Mouse (Mus musculus) stomach, embryonic 16.5 days (tissue): ENCODE measurements around the gene Chst15. TPM values are rescaled to one million over a fixed set of nuclear protein-coding genes. Genes with fewer than 3 reads are reported as not detected.

Experiments used
- ATAC-seq: fragments of 200-750 bp; cut with Nextera tagmentation; 2 replicates; pipeline ENCODE4 v1.8.0; 2017; ENCODE audit warnings: moderate number of reproducible peaks, moderate TSS enrichment; ENCODE audit not compliant: insufficient read depth, low FRiP score
- H3K27ac ChIP-seq: fragments of 300-500 bp; sonication (generic); 2 replicates; pipeline ENCODE4 v1.5.1; 2014; ENCODE audit warnings: low read length
- H3K27me3 ChIP-seq: fragments of 300-500 bp; sonication (generic); 2 replicates; pipeline ENCODE4 v1.6.1; 2014; ENCODE audit warnings: low read length, control low read depth, mixed read lengths; ENCODE audit not compliant: control insufficient read depth, insufficient read depth
- H3K36me3 ChIP-seq: fragments of 300-500 bp; sonication (generic); 2 replicates; pipeline ENCODE4 v1.6.1; 2014; ENCODE audit warnings: low read length; ENCODE audit not compliant: control insufficient read depth, insufficient read depth
- H3K4me1 ChIP-seq: fragments of 300-500 bp; sonication (generic); 2 replicates; pipeline ENCODE4 v1.6.1; 2014; ENCODE audit warnings: low read length, control low read depth, mixed read lengths; ENCODE audit not compliant: control insufficient read depth, insufficient read depth
- H3K4me2 ChIP-seq: fragments of 300-500 bp; sonication (generic); 2 replicates; pipeline ENCODE4 v1.6.1; 2014; ENCODE audit warnings: low read depth, low read length, mixed read lengths
- H3K4me3 ChIP-seq: fragments of 300-500 bp; sonication (generic); replicated peaks from 2 replicates; pipeline ENCODE4 v1.5.1; 2014; ENCODE audit warnings: mild to moderate bottlenecking, low read length
- H3K9ac ChIP-seq: fragments of 300-500 bp; sonication (generic); 2 replicates; pipeline ENCODE4 v1.6.1; 2014; ENCODE audit warnings: low read length
- H3K9me3 ChIP-seq: fragments of 300-500 bp; sonication (generic); replicated peaks from 2 replicates; pipeline ENCODE4 v1.6.1; 2016; ENCODE audit warnings: low read length, control low read depth; ENCODE audit not compliant: control insufficient read depth
- WGBS: fragments of 180-500 bp; shearing (Covaris S2); extraction: QIAGEN DNeasy Blood & Tissue Kit; methylation state at CpG from one replicate; pipeline ENCODE4 v1.1.7; 2014; 5-methylcytosine and 5-hydroxymethylcytosine counted together
- polyA plus RNA-seq: library from polyadenylated mRNA; unstranded; fragments of >200 nt; fragmentation: Nextera tagmentation; extraction: Ambion mirVana; gene quantifications from 2 replicates; pipeline ENCODE4 v1.2.1, GENCODE M21; 2015

Chst15 gene
- polyA plus RNA-seq, 1 experiment from 2014 or later: 25.5 TPM

DNA sequence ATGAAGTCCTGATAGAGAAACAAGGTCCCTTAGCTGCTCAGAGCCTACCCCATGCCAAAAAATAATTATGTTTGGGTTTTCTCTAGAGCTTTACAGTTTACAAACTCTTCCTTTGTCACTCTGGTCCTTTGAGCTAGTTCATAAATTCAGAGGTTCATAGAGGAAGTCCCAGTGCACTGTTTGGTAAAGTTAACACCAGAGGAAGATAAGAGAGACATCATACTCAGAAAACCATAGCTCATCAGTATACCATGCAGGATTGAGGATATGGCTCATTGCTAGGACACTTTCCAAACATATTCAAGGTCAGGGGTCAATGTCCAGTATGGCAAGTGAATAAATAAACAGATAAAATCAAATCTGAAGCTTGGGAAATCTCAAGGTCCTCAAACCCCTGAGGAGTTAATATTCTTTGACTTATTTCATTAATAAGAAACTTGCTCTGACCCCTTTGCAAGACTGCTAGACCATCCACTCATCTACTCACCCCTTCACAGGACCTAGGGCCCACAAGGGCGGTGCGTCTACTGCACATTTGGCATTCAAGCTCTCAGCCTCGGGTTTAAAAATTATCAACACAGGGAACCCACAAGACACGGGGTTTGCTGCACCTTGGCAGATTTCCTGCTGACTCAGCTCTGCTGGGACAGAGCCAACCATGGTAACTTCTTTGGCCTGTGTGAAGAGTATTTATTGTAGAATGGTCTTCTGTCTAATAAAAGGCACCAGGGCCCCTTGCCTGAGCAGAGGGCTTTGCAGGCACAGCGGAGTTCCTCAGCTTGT, 8.7 kb upstream of the Chst15 start:
- Histone ChIP-seq H3K27ac (peak overlapping the region; percentile 48), H3K4me3 (no peak overlapping the region), H3K9ac (no peak overlapping the region), H3K4me1 (peaks cover 21% of the 10 kb centered on the region), H3K9me3 (no peaks in the 10 kb centered on the region), H3K4me2 (no peak overlapping the region), H3K27me3 (no peaks in the 10 kb centered on the region), H3K36me3 (no peaks in the 10 kb centered on the region)
- 26% methylated on average over 5 of the region's 5 CpGs for WGBS
- peak; percentile 76; the same call in 1 of the 2 replicates for ATAC-seq

DNA sequence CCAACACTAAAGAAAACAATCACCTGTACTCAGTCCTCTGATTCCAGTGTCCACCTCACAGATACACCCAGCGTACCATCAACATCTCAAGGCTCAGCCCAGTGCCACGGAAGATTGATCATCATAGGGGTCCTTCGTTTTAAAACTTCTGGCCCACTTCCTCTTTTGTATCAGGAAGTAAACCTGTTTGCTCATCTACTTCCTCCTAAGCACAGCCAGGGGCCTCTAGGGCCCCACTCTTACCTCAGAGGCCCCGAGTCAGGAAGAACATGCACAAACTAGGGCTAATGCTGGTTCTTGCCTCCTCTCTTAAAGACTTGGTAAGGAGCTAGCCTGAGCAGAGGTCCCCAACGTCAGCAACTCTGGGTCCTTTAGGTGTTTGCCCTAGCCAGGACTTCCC, 6.4 kb upstream of the Chst15 start:
- H3K4me1 ChIP-seq: peaks cover 22% of the 10 kb centered on the region
- H3K9ac ChIP-seq: 0 out of 2 replicates have a peak overlapping the region, but pooled peaks have one; percentile 49
- H3K27me3 ChIP-seq: no peaks in the 10 kb centered on the region
- no peaks in the 10 kb centered on the region for H3K9me3 ChIP-seq
- peak overlapping the region; percentile 43; the same call in 1 of the 2 replicates for H3K27ac ChIP-seq
- no peak overlapping the region for H3K4me3 ChIP-seq
- 72% methylated on average over 5 of the region's 5 CpGs for WGBS
- H3K4me2 ChIP-seq: no peak overlapping the region
- no peaks in the 10 kb centered on the region for H3K36me3 ChIP-seq
- ATAC-seq: no peak

DNA sequence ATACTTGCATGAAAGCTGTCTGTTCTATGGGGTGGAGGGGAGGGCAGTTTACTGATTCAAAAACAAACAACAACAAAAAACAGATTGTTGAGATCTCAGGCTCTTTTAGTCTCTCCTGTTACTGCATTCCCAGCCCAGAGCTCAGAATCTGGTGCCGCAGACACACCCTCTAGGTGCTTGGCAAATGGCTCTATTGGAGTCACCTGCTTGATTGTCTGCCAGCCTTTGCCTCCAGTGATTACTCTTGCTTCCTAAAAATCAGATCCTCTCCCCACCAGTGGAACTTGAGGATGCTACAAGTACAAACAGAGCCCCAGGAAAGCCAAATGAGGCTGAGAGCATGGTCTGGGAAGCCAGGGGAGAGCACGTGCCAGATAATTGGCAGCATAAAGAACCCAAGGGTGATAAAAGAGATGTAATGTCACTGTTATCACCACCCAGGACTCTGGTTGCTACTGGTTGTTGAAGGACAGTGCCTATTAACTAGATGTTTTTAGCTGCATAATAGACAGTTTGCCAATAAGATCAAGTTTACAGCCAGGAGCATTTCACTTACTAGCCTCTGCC, 4.4 kb upstream of the Chst15 start:
- no peak overlapping the region for H3K4me3 ChIP-seq
- 72% methylated on average over 2 of the region's 2 CpGs for WGBS
- no peak overlapping the region for H3K9ac ChIP-seq
- H3K27me3 ChIP-seq: no peaks in the 10 kb centered on the region
- ATAC-seq: no peak
- H3K27ac ChIP-seq: no peak overlapping the region
- no peaks in the 10 kb centered on the region for H3K36me3 ChIP-seq
- H3K9me3 ChIP-seq: no peaks in the 10 kb centered on the region
- H3K4me2 ChIP-seq: no peak overlapping the region
- peaks cover 33% of the 10 kb centered on the region for H3K4me1 ChIP-seq

DNA sequence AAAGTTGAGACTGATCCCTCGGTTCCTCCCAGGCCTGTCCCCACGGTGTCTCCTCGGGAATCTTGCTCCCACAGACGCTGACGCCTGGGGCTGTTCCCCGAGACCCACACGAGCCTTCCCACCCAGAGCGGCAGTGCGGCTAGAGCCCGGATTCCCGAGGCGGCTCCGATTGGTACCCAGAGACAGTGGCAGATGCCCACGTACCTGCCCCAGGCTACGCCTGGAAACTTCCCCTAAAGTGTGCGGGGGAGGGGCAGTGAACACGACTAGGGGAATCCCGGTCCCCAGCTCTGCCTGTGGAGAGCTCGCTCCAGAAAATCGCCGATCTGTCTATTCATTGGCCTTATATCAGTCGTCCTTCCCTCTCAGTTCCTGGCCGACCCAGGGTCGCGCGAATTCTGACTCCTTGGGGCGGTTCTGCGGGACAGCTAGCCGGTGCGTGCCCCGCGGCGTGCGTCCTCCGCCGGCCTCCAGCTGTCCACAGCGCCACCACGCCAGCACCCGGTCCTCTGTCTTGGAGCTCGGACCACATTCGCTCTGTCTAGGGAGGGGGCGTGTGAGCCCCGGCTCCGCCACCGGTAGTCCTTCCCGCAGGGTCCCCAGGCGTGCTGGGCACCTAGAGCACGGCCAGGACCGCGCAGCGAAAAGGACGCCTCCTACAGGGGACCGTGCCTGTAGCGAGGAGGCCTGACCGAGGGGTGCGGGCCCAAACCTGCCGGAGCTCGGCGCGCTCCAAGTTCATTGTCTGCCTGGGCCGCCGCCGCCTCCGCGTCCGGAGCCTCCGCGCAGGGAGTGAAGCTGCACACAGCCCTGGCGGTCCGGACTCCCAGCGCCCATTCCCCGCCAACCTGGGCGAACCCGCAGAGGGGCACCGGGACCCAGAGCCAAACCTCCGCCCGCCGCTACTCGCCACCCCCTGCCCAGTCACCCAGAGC, 660 bp downstream of the Chst15 start:
- peak; percentile 71; the same call in 1 of the 2 replicates for ATAC-seq
- Histone ChIP-seq H3K4me1 (peaks cover 37% of the 10 kb centered on the region), H3K9ac (peak overlapping the region; percentile 92), H3K27me3 (no peaks in the 10 kb centered on the region), H3K9me3 (no peaks in the 10 kb centered on the region), H3K4me3 (peak overlapping the region; percentile 82), H3K4me2 (peak overlapping the region; percentile 87), H3K27ac (peak overlapping the region; percentile 96), H3K36me3 (no peaks in the 10 kb centered on the region)
- WGBS: under 1% methylated on average over 79 of the region's 79 CpGs

DNA sequence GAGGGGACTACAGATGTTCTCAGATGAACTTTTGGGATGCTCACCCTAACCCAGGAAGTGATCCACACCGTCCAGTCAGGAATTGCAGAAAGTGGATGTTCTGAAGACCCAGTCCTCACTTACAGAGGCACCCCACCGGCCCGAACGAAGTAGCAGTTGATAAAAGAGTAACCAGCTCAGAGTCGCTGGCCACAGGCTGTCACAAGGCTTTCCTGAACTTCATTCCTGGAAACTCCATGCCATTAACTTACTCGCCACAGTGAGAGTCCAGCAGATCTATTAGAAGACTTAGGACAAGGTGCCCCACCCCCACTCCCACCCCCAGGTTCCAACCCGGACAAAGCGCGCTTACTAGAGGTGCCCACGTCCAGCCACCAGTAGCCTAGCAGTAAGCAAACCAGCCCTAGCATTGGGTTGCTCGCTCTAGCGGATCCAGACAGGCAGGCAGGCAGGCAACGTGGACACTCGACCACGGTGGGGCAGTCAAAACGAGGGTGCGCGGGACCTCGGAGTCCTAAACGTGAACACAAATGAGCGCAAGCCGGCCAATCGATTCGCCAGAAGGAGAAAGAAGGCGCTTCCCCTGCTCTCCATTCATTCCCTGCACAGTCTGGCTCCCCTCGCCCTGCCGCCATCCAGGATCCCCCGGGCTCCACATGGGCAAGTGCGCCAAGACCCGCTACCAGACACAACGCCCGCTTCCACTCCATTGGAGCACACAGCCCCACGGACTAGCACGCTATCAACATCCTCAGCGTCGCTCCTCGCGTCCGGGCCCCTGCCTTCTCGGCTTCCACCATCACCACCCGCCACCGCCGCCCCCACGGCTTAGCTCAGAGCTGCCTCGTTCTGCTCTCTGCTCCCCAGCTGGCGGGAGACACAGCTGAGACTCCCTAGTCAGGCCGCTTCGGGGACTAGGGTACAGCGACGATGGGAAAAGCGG, 1.6 kb downstream of the Chst15 start:
- peak overlapping the region; percentile 82 for H3K4me3 ChIP-seq
- no peaks in the 10 kb centered on the region for H3K36me3 ChIP-seq
- peaks cover 42% of the 10 kb centered on the region for H3K4me1 ChIP-seq
- H3K9me3 ChIP-seq: no peaks in the 10 kb centered on the region
- peak overlapping the region; percentile 87 for H3K4me2 ChIP-seq
- H3K27me3 ChIP-seq: no peaks in the 10 kb centered on the region
- H3K27ac ChIP-seq: peak overlapping the region; percentile 96
- ATAC-seq: peak; percentile 55
- H3K9ac ChIP-seq: peak overlapping the region; percentile 92
- 2% methylated on average over 51 of the region's 51 CpGs for WGBS

DNA sequence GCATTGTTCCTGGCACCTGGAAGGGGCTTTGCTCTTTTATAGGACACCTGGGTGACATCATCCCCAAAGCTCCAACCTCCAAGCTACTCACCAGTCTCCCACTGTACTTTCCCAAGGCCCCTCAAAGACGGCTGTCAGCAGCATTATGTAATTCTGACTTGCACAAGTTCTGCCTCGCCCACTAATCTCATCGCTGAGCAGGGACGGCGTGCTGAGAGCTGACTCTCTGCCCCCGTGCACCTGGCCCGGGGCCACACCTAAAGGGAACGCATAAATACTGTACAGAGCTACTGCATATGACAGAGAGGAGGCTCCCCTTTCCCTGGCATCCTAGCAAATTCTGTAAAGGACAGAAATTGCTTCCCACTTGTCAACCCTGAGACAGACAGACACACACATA, 4.6 kb downstream of the Chst15 start:
- 28% methylated on average over 8 of the region's 8 CpGs for WGBS
- Histone ChIP-seq H3K27ac (peak overlapping the region; percentile 17; the same call in 1 of the 2 replicates), H3K4me1 (peaks cover 58% of the 10 kb centered on the region), H3K27me3 (no peaks in the 10 kb centered on the region), H3K9ac (no peak overlapping the region; the same call in 1 of the 2 replicates), H3K9me3 (no peaks in the 10 kb centered on the region), H3K4me2 (peak overlapping the region; percentile 10; the same call in 1 of the 2 replicates), H3K36me3 (no peaks in the 10 kb centered on the region), H3K4me3 (0 out of 2 replicates have a peak overlapping the region, but pooled peaks have one; percentile 2)
- ATAC-seq: no peak

DNA sequence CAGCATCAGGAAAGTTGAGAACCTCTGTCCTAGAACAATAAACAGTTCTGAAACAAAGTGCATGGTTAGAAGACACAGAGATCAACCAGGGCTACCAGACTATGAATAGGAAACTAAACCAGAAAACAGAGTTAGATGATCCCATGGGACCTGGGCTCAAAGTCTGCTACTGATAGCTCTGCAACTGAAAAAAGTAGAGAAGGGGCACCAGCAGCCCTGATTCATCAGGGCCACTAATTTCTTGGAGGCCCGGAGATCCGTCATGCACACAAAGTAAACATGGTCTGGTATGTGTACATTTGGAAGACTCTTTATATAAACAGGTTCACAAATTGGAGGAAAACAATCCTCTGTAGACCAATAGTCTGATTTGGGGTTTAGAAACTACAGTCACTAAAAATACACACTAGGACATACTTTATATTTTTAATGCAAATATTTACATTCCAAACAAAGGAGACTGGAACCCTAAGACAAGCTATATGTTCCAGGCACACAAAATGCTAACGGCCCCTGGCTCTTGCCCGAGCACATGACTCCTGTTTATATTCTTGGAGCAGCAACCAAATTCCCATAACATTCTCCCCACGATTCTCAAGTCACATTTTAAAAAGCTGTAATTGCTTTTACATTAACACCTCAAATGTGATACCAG, 8.4 kb downstream of the Chst15 start:
- H3K27me3 ChIP-seq: no peaks in the 10 kb centered on the region
- peaks cover 70% of the 10 kb centered on the region for H3K4me1 ChIP-seq
- H3K9me3 ChIP-seq: no peaks in the 10 kb centered on the region
- ATAC-seq: peak; percentile 46; the same call in 1 of the 2 replicates
- no peak overlapping the region for H3K4me2 ChIP-seq
- WGBS: 17% methylated on average over 5 of the region's 5 CpGs
- H3K36me3 ChIP-seq: no peaks in the 10 kb centered on the region
- H3K9ac ChIP-seq: no peak overlapping the region
- H3K4me3 ChIP-seq: no peak overlapping the region
- H3K27ac ChIP-seq: peak overlapping the region; percentile 77
